Mouse (Mus musculus) cerebellum, postnatal 10 days (tissue): ENCODE measurements around the gene Schip1.

Experiments
- DNase-seq, 2 experiments: peaks; one replicate each; pipeline ENCODE4 v3.0.0; 2021; ENCODE audit warnings: mixed read lengths in 2 of 2

Schip1 gene

DNA sequence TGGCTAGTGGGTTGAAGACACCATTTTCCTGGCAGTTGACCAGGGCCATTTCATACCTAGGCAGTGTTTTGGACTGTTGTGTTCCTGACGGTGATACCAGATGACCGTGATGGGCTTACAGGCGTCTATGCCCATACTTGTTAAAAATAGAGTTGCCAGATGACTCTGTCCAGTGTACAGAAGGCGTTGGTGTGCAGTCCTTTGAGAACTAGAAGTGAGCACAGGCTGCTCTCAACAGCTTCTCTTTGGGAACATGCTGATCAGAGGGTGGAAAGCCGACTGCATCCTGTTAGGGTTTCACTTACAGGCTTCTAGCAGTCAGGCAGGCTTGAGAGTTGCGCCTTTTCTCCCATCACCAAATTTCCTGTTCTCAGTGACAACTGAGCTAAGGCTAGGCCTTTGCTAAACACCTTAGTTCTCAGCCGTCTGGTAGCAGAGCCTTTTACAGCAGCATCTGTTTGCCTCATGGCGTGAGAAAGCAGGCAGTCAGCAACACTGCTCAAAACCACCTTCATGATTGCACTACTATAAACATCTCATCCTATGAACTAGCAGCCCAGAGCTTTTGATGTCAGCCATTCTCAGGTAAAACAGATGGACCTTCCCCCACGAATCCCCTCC is 524.7 kb downstream of the Schip1 start:
- no peak for DNase-seq

GRCm38 (mm10) chr3:68590436-68590835 is 525.8 kb downstream of the Schip1 start:
- no peak for DNase-seq

DNA sequence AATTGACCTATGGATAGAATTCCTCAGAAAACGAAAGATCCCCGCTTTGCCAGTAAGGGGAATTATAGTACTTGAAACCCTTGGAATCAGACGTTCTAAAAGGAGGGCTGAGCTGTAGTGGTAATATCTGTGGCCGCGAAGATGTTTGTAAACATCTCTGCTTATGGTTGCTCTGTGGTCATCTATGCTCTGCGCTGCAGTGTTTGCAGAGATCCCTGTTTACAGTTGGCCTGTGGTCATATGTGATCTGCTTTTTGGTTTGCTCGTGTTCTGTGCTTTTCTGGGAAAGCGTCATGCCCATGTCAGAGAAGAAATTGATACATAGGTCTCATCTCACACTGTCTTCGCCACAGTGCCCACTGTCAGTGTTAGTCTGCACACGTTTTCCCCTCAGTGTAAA is 528.0 kb downstream of the Schip1 start:
- no peak for DNase-seq

DNA sequence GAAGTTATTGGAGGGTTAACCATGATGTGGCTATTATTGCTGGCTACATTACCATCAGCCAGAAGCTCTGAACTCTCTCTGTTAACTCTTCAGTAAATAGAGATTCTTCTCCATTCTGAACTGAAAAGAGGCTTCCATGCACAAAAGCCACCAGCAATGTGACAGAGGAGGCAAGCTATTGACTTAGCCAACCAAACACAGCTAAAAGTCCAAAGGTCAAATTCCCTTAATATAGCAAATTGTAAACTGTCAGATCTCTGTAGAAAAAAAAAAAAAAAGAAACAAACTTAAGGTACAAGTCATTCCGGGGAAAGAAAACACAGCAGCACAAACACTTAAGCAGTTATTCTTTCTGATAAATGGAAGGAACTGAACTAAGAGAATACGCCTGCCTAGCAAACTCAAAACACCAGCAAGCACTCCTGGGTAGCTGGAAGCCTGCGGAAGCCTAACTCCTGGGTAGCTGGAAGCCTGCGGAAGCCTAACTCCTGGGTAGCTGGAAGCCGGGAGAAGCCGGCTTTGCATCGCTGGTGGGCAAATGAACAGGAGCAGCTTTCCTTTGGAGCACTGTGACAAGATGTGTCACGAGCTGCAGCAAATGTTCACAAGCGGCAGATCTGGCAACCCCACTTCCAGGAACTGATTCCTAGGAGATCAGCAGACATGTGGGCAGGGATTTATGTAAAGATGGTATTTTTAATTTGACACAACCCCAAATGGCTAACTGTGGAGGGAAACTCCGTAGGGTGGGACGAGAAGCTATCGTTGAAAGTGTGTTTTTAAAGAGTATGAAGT is 528.7 kb downstream of the Schip1 start:
- peak in 1 of 2 experiments; percentile 44 for DNase-seq

GRCm38 (mm10) chr3:68595316-68595925 is 530.8 kb downstream of the Schip1 start:
- no peak for DNase-seq

DNA sequence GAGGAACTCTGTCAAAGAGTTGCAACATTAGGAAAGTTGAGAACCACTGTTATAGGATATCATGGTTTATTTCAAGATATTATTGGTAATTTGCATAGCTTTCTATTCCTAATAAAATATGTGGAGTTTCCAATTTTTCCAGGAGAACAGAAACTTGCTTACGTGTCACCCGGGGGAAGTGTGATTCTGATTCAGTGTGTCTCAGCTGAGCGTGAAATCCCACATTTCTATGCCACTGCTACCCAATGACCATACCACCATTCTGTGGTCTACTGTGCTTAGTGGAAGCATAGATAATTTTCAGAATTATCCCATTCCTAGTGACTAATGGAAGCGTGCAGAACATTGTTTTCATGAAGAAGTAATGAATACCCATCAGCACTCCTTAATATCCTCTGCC is 532.3 kb downstream of the Schip1 start:
- no peak for DNase-seq

GRCm38 (mm10) chr3:68602891-68603290 is 538.3 kb downstream of the Schip1 start:
- no peak for DNase-seq

GRCm38 (mm10) chr3:68604467-68604866 is 539.9 kb downstream of the Schip1 start:
- no peak for DNase-seq

- DNase-seq: no peak
These were observed 540.4 kb downstream of the Schip1 start for GRCm38 (mm10) chr3:68604962-68605361.

DNA sequence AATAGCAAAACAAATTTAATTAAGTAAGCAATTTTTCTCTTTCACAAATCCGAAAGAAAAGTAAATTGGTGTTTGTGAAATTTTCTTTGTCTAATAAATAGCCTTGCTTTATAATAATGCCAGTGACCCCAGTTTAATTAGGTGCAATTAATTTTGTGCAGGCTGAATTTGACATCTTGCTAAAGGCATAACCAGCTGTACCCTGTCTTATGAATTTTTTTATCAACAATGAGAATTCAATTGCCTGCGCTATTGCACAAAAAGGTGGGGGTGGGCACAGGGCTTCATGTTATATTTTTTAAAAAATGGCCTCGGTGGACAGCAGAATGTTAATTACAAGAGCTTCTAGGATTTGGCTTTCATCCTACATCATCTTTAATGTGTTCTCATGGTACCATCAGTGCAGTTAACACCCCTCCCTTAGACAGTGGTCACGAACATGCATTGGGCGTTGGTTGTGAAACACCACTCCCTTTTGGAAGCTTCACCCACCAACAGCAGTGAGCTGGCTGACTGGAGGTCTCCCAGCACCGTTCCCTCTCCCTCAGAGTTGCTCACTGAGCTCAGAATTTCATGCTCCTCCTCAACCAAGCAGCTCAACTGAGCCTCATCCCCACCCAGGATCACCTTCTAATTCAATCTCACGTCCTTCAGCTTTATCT is 541.5 kb downstream of the Schip1 start:
- DNase-seq: no peak

DNA sequence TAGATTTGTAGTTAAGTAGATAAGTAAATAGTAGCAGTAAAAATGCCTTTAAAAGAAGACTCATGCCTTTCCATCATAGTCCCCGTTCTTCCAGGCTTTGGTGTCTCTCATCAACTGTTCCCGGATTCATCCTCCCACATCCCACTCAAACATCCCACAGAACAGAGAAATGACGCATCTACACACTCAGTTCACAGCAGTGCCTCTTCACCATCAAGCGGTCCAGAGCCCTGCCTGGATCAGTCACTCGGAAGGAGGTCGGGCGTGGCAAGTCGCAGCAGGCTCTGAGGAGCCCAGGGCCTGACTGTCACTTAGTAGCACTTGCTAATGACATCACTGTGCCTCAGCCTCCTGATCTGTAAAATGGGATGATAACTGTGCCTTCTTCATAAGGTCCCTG is 542.1 kb downstream of the Schip1 start:
- DNase-seq: no peak

DNA sequence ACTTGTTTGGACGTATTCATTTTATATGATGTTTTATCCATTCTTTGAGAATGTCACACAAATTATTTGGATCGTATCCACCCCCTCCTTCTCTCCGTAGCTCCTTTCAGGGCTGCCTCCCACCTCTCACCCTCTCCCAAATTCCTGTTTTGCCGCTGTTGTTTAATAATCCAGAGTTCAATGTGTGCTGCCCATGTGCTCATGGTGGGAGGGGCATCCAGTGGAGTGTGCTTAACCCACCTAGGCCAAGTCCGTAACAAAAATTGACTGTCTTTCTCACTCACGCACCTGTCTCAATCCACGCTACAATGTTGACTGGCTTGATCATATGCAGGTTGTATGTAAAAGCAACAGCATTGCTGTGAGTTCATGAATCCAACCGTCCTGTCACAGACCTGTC is 542.7 kb downstream of the Schip1 start:
- DNase-seq: no peak

DNA sequence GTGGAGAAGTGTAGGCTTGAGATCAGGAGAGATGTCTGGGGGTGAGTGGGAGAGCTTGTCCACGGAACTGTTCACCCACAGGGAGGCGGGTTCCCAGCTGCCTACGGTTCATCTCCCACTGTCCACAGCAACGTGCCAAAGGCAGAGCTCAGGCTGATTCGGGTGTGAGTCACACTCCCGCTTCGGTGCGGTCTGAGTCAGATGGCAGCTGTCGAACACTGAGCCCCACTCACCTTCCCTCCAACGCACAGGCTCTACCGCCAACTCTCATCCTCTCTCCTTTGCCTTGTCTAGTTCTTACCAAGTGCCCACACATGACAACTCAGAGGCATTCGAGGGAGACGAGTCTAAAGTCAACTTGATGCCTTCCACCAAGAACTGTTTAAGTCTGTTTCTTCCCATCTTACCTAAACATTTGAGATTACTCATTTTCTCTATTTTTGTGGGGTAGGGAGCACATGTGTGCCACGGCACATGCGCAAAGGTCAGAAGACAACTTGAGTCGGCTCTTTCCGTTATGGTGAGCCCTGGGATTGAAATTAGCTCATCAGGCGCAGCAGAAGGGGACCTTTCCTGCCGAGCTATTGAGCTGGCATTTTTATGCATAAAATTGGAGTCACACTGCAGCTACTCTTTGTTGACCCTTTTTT is 544.4 kb downstream of the Schip1 start:
- DNase-seq: peak; percentile 53 to 55

- no peak for DNase-seq
These were observed 545.4 kb downstream of the Schip1 start for GRCm38 (mm10) chr3:68610011-68610410.

DNA sequence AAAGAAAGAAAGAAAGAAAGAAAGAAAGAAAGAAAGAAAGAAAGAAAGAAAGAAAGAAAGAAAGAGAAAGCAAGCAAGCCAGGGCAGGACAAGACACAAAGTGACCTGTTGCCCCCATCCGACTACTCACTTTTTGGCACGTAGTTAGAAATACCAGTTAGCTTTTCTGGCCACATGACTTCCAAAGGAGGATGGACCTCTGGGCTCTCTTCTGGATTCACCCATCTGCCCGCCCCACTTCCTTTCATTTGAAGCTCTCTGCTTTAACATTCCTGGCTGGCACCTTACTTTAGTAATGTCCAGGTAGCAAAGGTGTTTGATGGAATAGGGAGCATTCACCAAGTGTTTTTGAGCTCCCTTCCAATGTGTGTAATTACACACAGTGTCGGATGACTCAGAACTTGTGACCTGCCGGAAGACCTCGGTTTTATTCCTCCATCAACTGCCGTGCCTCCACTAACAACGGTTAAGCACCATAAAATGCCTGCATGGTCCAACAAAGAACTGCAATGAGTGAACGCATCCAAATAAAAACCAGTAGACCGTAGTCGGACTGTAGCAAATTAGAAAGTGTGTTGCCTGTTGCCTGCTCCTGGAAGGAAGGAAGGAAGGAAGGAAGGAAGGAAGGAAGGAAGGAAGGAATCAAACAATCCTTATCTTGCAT is 546.1 kb downstream of the Schip1 start:
- DNase-seq: no peak

- peak in 1 of 2 experiments; percentile 70 for DNase-seq
These were observed 550.6 kb downstream of the Schip1 start for GRCm38 (mm10) chr3:68615042-68615810.

GRCm38 (mm10) chr3:68616363-68616762 is 551.8 kb downstream of the Schip1 start:
- DNase-seq: no peak

GRCm38 (mm10) chr3:68617708-68618107 is 553.1 kb downstream of the Schip1 start:
- DNase-seq: no peak

- peak; percentile 44 to 46 for DNase-seq
These were observed 554.5 kb downstream of the Schip1 start for GRCm38 (mm10) chr3:68619097-68619496.

DNA sequence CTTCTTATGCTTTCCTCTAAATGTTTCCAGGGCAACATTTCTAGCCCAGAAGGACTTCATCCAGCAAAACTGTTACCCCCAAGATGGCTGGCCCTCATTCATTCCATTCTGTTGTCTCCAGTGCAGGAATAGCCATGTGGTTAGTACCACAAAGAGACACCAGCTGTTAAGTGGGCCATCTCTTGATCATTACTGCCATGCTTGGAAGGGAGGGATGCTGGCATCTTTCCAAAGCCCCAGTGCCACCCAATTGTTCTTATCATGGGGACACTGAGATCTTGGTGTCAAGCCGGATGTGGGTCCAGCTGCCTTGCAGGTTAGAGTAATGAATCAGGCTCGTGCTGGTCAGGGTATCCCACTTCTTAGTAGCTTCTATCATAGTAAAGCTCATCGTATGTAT is 557.4 kb downstream of the Schip1 start:
- no peak for DNase-seq

DNA sequence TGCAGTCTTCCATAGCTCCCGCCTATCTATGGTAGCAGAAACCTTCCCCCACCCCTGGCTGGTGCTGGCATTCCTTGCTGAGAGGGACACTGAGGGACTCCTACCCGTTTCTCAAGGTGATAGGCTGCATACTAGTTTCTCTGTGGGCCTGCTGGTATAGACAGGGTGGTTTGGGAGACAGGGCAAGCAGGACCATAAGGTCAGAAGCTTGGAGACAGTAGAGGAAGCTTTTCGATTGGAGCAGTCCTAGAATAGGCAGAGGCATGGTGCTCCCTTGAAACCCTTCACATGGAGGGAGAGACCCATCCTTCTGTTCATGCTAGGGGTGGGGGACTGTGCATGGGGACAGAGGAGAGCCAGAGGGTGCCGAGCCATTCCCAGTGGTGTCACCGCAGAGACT is 558.4 kb downstream of the Schip1 start:
- DNase-seq: no peak

DNA sequence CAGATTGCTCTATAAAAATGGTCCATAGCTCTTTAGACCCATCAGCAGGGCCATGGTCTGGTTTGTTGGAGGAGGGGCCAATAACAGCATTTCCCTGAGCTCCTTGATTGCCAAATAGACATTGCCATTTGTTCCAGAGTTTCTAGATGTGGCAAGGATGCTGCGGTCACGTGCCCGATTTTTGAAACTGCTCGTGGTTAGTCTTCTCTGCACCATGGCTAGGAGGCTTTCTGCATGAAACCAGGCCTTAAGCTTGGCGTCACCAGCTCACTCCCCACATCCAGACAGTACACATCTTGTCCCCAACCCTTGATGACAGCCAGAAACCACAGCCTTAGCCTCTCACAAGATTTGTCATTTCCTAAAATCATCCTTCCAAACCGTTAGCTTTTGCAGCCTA is 559.9 kb downstream of the Schip1 start:
- DNase-seq: no peak
